Mouse (Mus musculus) limb, embryonic 11.5 days (tissue): ENCODE data around the gene Xxylt1. TPM values are rescaled to one million over a fixed set of nuclear protein-coding genes. Genes with fewer than 3 reads are reported as not detected.

Experiments
- ATAC-seq: fragments of 200-750 bp; cut with Nextera tagmentation; 2 replicates; pipeline ENCODE4 v1.8.0; 2017; ENCODE audit warnings: low read depth; ENCODE audit not compliant: insufficient number of reproducible peaks, low FRiP score, low TSS enrichment
- DNase-seq: peaks from one replicate; pipeline ENCODE4 v3.0.0-alpha.2; 2015; ENCODE audit warnings: low spot score
- H3K27ac ChIP-seq: fragments of 300-500 bp; sonication (generic); replicated peaks from 2 replicates; pipeline ENCODE4 v1.5.1; 2014; ENCODE audit warnings: low read depth, mild to moderate bottlenecking, low read length
- H3K27me3 ChIP-seq: fragments of 300-500 bp; sonication (generic); 2 replicates; pipeline ENCODE4 v1.6.1; 2014; ENCODE audit warnings: mild to moderate bottlenecking, low read length, mixed read lengths; ENCODE audit not compliant: control insufficient read depth, insufficient read depth
- H3K36me3 ChIP-seq: fragments of 300-500 bp; sonication (generic); 2 replicates; pipeline ENCODE4 v1.6.1; 2014; ENCODE audit warnings: mild to moderate bottlenecking, low read length, moderate library complexity, mixed read lengths; ENCODE audit not compliant: control insufficient read depth, insufficient read depth
- H3K4me1 ChIP-seq: fragments of 300-500 bp; sonication (generic); 2 replicates; pipeline ENCODE4 v1.6.1; 2014; ENCODE audit warnings: low read length, mixed read lengths; ENCODE audit not compliant: control insufficient read depth, insufficient read depth
- H3K4me2 ChIP-seq: fragments of 300-500 bp; sonication (generic); 2 replicates; pipeline ENCODE4 v1.6.1; 2014; ENCODE audit warnings: low read depth, mild to moderate bottlenecking, moderate library complexity; ENCODE audit not compliant: severe bottlenecking
- H3K4me3 ChIP-seq: fragments of 300-500 bp; sonication (generic); 2 replicates; pipeline ENCODE4 v1.5.1; 2014; ENCODE audit warnings: low read depth, low read length
- H3K9ac ChIP-seq: fragments of 300-500 bp; sonication (generic); 2 replicates; pipeline ENCODE4 v1.6.1; 2014; ENCODE audit warnings: mild to moderate bottlenecking, low read length
- H3K9me3 ChIP-seq: fragments of 300-500 bp; sonication (generic); 2 replicates; pipeline ENCODE4 v1.6.1; 2016; ENCODE audit warnings: low read length; ENCODE audit not compliant: control insufficient read depth
- WGBS: fragments of 180-500 bp; shearing (Covaris S2); extraction: QIAGEN DNeasy Blood & Tissue Kit; methylation state at CpG from one replicate; pipeline ENCODE4 v1.1.7; 2014; 5-methylcytosine and 5-hydroxymethylcytosine counted together
- polyA plus RNA-seq: library from polyadenylated mRNA; unstranded; fragments of >200 nt; fragmentation: Nextera tagmentation; extraction: Ambion mirVana; gene quantifications from 2 replicates; pipeline ENCODE4 v1.2.1, GENCODE M21; 2014

The Xxylt1 gene
- polyA plus RNA-seq, 1 experiment from 2014 or later = 16.2 TPM

GRCm38 (mm10) chr16:31059730-31060129 is 21.5 kb downstream of the Xxylt1 start:
- peaks cover 27% of the 10 kb centered on the region for H3K4me1 ChIP-seq
- no peak overlapping the region for H3K27ac ChIP-seq
- no peak overlapping the region for H3K4me2 ChIP-seq
- no peak overlapping the region for H3K9ac ChIP-seq
- no peak overlapping the region for H3K4me3 ChIP-seq
- DNase-seq (no peak), ATAC-seq (no peak)
- H3K27me3 ChIP-seq = no peaks in the 10 kb centered on the region
- WGBS = 79% methylated on average over 4 of the region's 4 CpGs
- H3K9me3 ChIP-seq = no peaks in the 10 kb centered on the region
- H3K36me3 ChIP-seq = no peaks in the 10 kb centered on the region

- ATAC-seq (no peak), DNase-seq (no peak)
- no peaks in the 10 kb centered on the region for H3K27me3 ChIP-seq
- no peak overlapping the region for H3K4me3 ChIP-seq
- no peak overlapping the region for H3K4me2 ChIP-seq
- H3K36me3 ChIP-seq = no peaks in the 10 kb centered on the region
- WGBS = 64% methylated on average over 6 of the region's 6 CpGs
- H3K4me1 ChIP-seq = peaks cover 2% of the 10 kb centered on the region; the same call in 1 of the 2 replicates
- H3K27ac ChIP-seq = 0 out of 2 replicates have a peak overlapping the region, but pooled peaks have one; percentile 30
- H3K9me3 ChIP-seq = no peaks in the 10 kb centered on the region
- no peak overlapping the region for H3K9ac ChIP-seq
Observed at GRCm38 (mm10) chr16:31052812-31053211, 28.4 kb downstream of the Xxylt1 start.

- no peak for ATAC-seq
- Histone ChIP-seq H3K4me3 (no peak overlapping the region), H3K36me3 (no peaks in the 10 kb centered on the region), H3K27me3 (no peaks in the 10 kb centered on the region), H3K4me2 (no peak overlapping the region), H3K9ac (no peak overlapping the region), H3K27ac (no peak overlapping the region), H3K9me3 (no peaks in the 10 kb centered on the region), H3K4me1 (peaks cover 2% of the 10 kb centered on the region; the same call in 1 of the 2 replicates)
- no peak for DNase-seq
- 62% methylated on average over 7 of the region's 7 CpGs for WGBS
Observed at GRCm38 (mm10) chr16:31052177-31052726, 29.0 kb downstream of the Xxylt1 start.

- ATAC-seq = no peak
Observed at GRCm38 (mm10) chr16:31050701-31051100, 30.5 kb downstream of the Xxylt1 start.

GRCm38 (mm10) chr16:31048194-31048593 is 33.0 kb downstream of the Xxylt1 start:
- no peak overlapping the region for H3K9ac ChIP-seq
- no peaks in the 10 kb centered on the region; the same call in 1 of the 2 replicates for H3K4me1 ChIP-seq
- no peak overlapping the region for H3K4me3 ChIP-seq
- DNase-seq (no peak), ATAC-seq (no peak)
- no peaks in the 10 kb centered on the region for H3K9me3 ChIP-seq
- WGBS = 53% methylated on average over 6 of the region's 6 CpGs
- H3K27me3 ChIP-seq = no peaks in the 10 kb centered on the region
- H3K4me2 ChIP-seq = no peak overlapping the region
- no peaks in the 10 kb centered on the region for H3K36me3 ChIP-seq
- no peak overlapping the region for H3K27ac ChIP-seq

More at GRCm38 (mm10) chr16:31050701-31051100, 30.5 kb downstream of the Xxylt1 start:
- Histone ChIP-seq H3K9me3 (no peaks in the 10 kb centered on the region), H3K4me3 (no peak overlapping the region), H3K4me1 (no peaks in the 10 kb centered on the region; the same call in 1 of the 2 replicates), H3K27ac (no peak overlapping the region), H3K9ac (no peak overlapping the region), H3K36me3 (no peaks in the 10 kb centered on the region), H3K4me2 (no peak overlapping the region), H3K27me3 (no peaks in the 10 kb centered on the region)
- 90% methylated on average over 7 of the region's 7 CpGs for WGBS
- no peak for DNase-seq

- Histone ChIP-seq H3K9me3 (no peaks in the 10 kb centered on the region), H3K27ac (no peak overlapping the region), H3K4me3 (no peak overlapping the region), H3K9ac (no peak overlapping the region), H3K36me3 (no peaks in the 10 kb centered on the region), H3K27me3 (no peaks in the 10 kb centered on the region), H3K4me1 (no peaks in the 10 kb centered on the region; the same call in 1 of the 2 replicates), H3K4me2 (no peak overlapping the region)
- DNase-seq (no peak), ATAC-seq (no peak)
- WGBS = 82% methylated on average over 10 of the region's 10 CpGs
Observed at GRCm38 (mm10) chr16:31047186-31047898, 33.9 kb downstream of the Xxylt1 start.

GRCm38 (mm10) chr16:31046217-31046659 is 35.0 kb downstream of the Xxylt1 start:
- Histone ChIP-seq H3K4me2 (no peak overlapping the region), H3K4me1 (no peaks in the 10 kb centered on the region; the same call in 1 of the 2 replicates), H3K27me3 (no peaks in the 10 kb centered on the region), H3K36me3 (no peaks in the 10 kb centered on the region), H3K4me3 (no peak overlapping the region), H3K9me3 (no peaks in the 10 kb centered on the region), H3K9ac (no peak overlapping the region), H3K27ac (no peak overlapping the region)
- DNase-seq = no peak
- no peak for ATAC-seq
- WGBS = 69% methylated on average over 14 of the region's 14 CpGs

- Histone ChIP-seq H3K36me3 (no peaks in the 10 kb centered on the region), H3K4me2 (no peak overlapping the region), H3K27ac (no peak overlapping the region), H3K9me3 (no peaks in the 10 kb centered on the region), H3K4me3 (no peak overlapping the region), H3K4me1 (no peaks in the 10 kb centered on the region; the same call in 1 of the 2 replicates), H3K27me3 (no peaks in the 10 kb centered on the region), H3K9ac (no peak overlapping the region)
- ATAC-seq (no peak), DNase-seq (no peak)
- WGBS = 59% methylated on average over 5 of the region's 5 CpGs
Observed at GRCm38 (mm10) chr16:31045211-31045610, 36.0 kb downstream of the Xxylt1 start.
